Mouse (Mus musculus): ENCODE measurements around the gene Ppp4r1.

Gene Ppp4r1

DNA sequence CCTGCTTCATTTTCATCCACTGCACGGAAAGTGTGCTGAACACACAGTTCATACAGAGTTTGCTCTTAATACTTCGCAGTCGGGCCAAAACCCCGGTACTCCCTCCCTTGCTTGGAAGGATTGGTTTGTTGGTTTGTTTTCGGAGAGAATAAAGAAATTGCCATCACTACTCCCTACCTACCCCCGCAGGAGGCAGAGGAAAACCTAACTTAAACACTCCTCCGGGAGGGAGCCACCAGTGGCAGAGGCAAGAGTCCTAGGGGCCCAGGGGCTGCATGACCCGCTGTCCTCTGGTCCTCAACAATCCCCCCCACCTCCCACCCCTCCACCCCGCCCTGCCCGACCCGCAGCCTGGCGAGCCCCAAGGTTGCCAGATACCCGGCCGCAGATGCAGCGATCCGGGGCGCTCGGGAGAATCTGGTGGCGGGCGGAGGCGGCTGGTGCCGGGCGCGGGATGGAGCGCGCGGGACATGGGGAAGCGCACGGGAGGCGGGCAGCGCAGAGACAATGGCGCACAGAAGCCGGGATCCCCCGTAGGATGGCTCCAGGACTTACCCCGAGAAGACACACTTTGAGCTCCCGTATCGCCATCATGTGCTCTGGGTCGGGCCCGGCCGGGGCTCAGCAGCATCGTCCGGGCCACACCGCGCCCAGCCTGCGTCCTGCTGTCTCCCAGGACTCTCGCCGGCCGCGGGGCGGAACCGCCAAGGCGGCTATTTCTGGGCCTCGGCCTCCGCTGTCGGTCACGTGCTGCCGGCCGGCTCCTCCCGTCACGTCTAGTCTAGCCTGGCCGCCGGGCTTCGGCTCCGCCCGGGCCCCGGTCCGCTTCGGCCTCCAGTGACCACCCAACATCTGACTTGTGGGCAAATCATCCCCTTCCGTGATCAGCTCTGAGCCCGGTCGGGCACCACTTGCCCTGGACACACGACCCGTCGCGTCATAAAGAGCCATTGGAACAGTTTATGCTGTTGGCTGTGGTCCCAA is 10.1 kb upstream of the Ppp4r1 start, which contains the start of gene Rab31:
Gene Rab31, minus strand, starts transcription at position 802 of the 984 bp plus-strand sequence.
- peak; percentile 63 for DNase-seq (ENCODE audit: low read depth, low spot score)

DNA sequence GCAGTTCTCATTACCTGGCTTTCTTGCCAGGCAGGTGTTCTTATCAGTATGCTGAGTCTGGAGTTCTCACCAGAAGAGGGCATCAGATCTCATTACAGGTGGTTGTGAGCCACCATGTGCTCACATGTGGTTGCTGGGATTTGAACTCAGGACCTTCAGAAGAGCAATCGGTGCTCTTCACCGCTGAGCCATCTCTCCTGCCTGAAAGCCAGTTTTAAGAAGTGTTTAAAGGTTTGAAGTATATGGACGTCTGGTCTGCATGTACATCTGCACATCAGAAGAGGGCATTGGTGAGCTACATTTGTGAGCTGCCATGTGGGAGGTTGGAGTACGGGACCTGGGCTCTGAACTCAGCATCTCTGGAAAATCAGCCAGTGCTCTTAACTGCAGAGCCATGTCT is 8.8 kb upstream of the Ppp4r1 start:
- no peak for DNase-seq (ENCODE audit: low read depth, low spot score)

GRCm38 (mm10) chr17:65774439-65774838 is 7.9 kb upstream of the Ppp4r1 start:
- DNase-seq (ENCODE audit: low read depth, low spot score) = no peak

- no peak for DNase-seq (ENCODE audit: low read depth, low spot score)
These were observed 6.1 kb upstream of the Ppp4r1 start for GRCm38 (mm10) chr17:65776228-65776627.

- no peak for DNase-seq (ENCODE audit: low read depth, low spot score)
These were observed 4.9 kb upstream of the Ppp4r1 start for GRCm38 (mm10) chr17:65777461-65777860.

GRCm38 (mm10) chr17:65780970-65781369 is 1.4 kb upstream of the Ppp4r1 start:
- no peak for DNase-seq (ENCODE audit: low read depth, low spot score)

- DNase-seq (ENCODE audit: low read depth, low spot score) = peak; percentile 59
These were observed 1.1 kb downstream of the Ppp4r1 start for GRCm38 (mm10) chr17:65783182-65784161.

GRCm38 (mm10) chr17:65784610-65785140 is 2.3 kb downstream of the Ppp4r1 start:
- no peak for DNase-seq (ENCODE audit: low read depth, low spot score)

DNA sequence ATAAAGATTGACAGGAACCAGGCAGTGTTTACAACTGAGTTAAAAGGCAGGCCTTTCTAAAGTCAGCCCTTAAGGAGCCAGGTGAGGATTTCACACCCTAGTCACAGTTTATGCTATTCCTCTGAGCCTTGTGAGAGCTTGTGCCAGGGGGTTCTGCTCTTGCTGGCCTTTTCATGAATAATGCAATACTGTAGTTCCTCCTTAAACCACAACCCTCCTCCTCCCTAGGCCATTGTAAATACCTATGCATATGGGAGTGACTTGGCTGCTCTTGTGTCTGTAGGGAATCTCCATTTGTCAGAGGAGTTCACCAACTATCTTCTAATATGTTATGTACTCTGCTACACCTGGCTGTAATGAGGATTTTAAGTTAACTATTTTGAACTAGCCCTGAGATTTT is 3.3 kb downstream of the Ppp4r1 start:
- no peak for DNase-seq (ENCODE audit: low read depth, low spot score)

DNA sequence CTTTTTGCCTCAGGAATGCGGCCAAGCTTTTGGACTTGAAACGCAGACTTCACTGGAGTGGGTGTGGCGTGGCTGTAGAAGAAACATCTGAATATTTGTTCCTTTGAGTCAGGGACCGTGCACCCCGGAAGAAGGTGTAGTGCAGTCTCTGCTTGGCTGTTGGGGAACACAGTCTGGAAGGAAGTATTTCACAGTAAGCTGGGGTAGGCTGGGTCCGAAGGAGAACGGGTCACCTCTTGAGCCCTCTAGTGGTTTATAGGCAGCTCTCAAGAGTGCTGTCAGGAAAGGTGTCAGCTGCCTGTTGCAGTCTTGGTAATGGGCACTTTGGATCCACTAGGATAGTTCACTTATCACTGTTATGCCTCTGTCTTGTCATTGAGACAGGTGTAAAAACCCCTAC is 3.9 kb downstream of the Ppp4r1 start:
- no peak for DNase-seq (ENCODE audit: low read depth, low spot score)

GRCm38 (mm10) chr17:65787261-65787660 is 4.9 kb downstream of the Ppp4r1 start:
- no peak for DNase-seq (ENCODE audit: low read depth, low spot score)

DNA sequence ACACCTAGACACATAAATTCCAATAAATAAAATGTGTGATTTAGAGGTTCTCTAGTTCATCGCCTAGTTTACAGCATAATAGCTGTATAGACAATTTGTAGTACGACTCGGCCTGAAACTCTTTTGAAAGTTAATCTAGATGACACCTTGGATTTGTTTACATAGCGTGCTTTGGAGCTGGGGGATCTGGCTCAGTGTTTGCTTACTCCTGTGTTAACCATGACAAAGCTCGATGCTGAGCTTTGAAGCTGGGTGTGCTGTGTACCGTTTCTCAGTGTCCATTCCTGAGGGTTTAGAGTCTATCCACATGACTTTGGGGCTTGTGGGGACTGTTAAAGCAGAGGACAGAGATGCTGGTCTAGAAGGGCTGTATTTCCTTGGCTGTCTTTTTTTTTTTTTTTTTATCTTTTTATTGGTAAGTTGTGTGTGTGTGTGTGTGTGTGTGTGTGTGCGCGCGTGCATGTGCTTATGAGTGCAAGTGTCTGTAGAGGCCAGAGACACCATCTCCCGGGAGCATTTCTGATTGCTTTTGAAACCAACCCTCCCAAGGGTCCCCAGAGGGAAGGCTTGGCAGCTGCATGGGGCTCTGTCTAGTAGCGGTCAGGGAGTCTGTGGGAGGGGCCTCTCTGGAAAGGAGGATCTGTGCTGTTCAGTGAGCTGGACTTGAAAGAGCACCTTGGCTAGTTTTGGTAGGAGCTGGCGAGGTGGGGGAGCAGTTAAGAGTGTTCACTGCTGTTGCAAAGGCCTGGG is 6.3 kb downstream of the Ppp4r1 start:
- no peak for DNase-seq (ENCODE audit: low read depth, low spot score)

DNA sequence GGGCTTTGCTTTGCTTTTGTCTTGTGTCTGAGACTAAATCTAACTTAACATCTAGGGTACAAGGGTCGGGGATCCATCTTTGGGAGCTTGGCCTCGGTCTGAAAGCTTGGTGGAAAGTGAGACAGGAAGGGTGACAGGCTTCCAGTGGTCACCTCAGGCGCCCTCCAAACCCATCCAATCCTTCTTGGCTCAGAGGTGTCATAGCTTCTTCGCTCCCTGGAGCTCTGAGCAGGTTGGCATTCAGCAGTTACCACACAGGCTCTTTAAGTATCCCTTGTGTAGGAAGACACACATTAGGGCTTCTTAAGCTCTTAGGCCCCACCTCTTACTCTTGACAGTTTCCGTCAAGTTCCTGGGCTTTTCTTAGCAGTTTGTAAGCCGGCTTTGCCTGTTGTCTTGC is 7.2 kb downstream of the Ppp4r1 start:
- no peak for DNase-seq (ENCODE audit: low read depth, low spot score)

DNA sequence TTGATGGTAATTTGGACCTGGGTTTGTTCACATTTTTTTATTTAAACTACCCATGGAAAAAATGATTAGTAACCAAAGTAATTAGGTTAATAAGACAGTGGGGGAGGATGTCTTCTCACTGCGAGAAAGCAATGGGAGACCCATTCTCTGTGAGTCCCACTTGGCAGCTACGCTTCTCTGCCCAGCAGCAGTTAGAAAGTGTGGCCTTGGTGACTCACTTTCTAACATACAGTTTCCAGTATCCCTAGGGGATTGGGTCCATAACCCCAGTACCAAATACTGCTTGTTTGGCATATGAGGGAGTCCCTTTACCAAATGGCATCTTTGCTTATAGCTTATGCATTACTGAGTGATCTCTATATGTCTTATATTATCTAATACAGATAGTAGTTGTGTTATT is 8.8 kb downstream of the Ppp4r1 start:
- DNase-seq (ENCODE audit: low read depth, low spot score) = no peak

GRCm38 (mm10) chr17:65793307-65793930 is 11.0 kb downstream of the Ppp4r1 start:
- no peak for DNase-seq (ENCODE audit: low read depth, low spot score)

DNA sequence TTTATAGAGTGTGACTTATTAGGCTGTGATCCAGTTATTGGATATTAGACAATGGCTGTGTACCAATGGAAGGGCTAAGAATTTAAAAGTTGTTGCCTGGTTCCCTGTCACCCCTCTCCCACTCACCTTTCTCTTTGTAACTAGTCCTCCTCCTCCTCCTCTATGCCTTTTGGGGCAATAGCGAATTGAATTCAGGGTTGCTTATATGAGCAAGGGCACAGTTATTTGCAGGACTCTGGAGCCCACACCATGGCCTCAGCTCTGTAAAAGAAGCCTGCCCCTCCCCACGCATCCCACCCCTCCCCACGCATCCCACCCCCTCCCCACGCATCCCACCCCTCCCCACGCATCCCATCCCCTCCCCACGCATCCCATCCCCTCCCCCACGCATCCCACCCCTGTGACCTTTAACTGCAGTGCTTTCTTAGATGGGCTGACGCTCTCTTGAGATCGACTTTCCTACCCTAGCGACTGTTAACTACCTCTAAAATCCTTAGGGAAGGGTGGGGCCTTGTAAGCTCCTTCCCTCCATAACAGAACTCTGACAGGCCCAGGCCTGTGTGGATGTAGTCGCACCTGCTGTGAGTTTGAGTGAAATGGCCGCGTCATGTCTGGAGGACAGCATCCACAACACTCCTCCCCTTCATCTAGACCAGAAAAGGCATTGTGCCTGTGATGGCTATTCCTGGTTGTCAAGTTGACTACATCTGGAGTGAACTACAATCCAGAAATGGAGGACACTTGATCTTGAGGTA is 11.9 kb downstream of the Ppp4r1 start:
- no peak for DNase-seq (ENCODE audit: low read depth, low spot score)

DNA sequence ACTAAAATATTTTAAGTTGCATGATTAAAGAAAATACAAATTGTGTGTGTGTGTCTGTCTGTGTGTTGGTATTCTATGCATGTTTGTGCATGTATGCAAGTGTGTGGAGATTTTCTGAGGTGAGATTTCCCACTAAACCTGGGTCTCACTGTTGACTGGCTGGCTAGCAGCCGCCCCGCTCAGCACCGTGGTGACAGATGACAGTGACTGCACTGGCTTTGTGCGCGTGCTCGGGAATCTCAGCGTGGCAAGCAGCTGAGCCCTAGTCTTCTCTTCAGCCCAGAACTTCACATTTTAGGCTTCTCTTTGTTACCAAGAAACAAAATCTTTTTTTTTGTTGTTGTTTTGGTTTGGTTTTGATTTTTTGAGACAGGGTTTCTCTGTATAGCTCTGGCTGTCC is 13.7 kb downstream of the Ppp4r1 start:
- no peak for DNase-seq (ENCODE audit: low read depth, low spot score)

- DNase-seq (ENCODE audit: low read depth, low spot score) = no peak
These were observed 16.1 kb downstream of the Ppp4r1 start for GRCm38 (mm10) chr17:65798446-65798845.

DNA sequence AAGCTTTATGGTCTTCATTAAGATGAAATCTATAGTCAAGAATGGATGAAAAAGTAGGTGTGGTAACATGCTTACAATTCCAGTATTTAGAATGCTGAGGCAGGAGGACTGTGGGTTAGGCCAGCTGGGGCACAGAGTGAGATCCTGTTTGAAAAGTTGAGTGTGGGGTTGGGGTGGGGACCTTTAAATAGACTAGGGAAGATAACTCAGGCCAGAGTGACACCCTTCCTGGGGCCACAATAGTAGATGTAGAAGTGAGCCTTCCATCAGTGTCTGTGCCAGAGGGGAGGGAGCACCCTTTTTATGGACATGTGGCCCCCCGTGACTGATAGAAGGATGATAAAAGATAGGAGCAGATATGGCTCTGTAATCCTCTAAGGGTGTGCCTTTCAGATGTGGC is 17.0 kb downstream of the Ppp4r1 start:
- no peak for DNase-seq (ENCODE audit: low read depth, low spot score)

DNA sequence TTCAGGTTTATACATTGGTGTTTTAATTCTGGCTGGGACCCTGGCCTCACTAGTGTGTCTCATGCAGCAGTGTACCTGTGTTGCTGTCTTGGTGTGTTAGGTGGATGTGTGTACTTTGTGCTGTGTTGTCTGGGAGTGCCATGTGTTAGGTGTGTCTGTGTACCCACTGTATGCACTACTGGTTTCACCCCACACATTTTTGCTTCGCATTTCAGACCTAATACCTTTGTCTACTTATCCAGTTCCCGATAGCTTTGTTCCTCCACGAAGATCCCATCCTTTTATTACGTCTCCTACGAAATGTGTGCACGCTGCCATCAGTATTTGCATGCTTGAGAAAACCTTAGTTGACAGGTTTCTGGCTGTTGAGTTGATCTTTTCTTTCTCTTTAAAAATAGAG is 18.1 kb downstream of the Ppp4r1 start:
- no peak for DNase-seq (ENCODE audit: low read depth, low spot score)

Data from mesoderm, embryonic 11.5 days (tissue).